Mouse (Mus musculus): ENCODE measurements around the gene Odf3l1. TPM values are rescaled to one million over a fixed set of nuclear protein-coding genes. Genes with fewer than 3 reads are reported as not detected.

The Odf3l1 gene
- total and polyA plus RNA-seq, 2 experiments from 2014 or later = 0.12 TPM; not detected in 1

- H3K9me3 ChIP-seq (ENCODE audit: low read length) = no peaks in the 10 kb centered on the region
- no peak overlapping the region for H3K27ac ChIP-seq (ENCODE audit: low read depth, low read length)
- no peak for ATAC-seq
- DNase-seq = no peak
- no peaks in the 10 kb centered on the region for H3K36me3 ChIP-seq (ENCODE audit: insufficient read depth)
- no peaks in the 10 kb centered on the region for H3K4me1 ChIP-seq (ENCODE audit: insufficient read depth)
- H3K4me2 ChIP-seq (ENCODE audit: low read depth) = no peak overlapping the region
- 38% methylated on average over 5 of the region's 5 CpGs for WGBS
- H3K9ac ChIP-seq = no peak overlapping the region
- no peak for TF ChIP-seq CTCF (IDR thresholded peaks at IDR 0.05; ENCODE audit: low read depth)
- no peaks in the 10 kb centered on the region for H3K27me3 ChIP-seq (ENCODE audit: insufficient read depth, low read length)
- H3K4me3 ChIP-seq (ENCODE audit: low read depth, low read length) = no peak overlapping the region
Observed at GRCm38 (mm10) chr9:56840721-56841120, 23.8 kb downstream of the Odf3l1 start.

GRCm38 (mm10) chr9:56835152-56835551 lies 29.3 kb downstream of the Odf3l1 start:
- Histone ChIP-seq H3K27ac (ENCODE audit: low read depth, low read length) (no peak overlapping the region), H3K4me2 (ENCODE audit: low read depth) (no peak overlapping the region), H3K4me3 (ENCODE audit: low read depth, low read length) (no peak overlapping the region), H3K9me3 (ENCODE audit: low read length) (no peaks in the 10 kb centered on the region), H3K9ac (no peak overlapping the region), H3K27me3 (ENCODE audit: insufficient read depth, low read length) (no peaks in the 10 kb centered on the region), H3K36me3 (ENCODE audit: insufficient read depth) (no peaks in the 10 kb centered on the region), H3K4me1 (ENCODE audit: insufficient read depth) (0 out of 2 replicates have a peak, but pooled peaks cover 3% of the 10 kb centered on the region)
- ATAC-seq = no peak
- DNase-seq = no peak
- 81% methylated on average over 5 of the region's 5 CpGs for WGBS
- TF ChIP-seq CTCF (IDR thresholded peaks at IDR 0.05; ENCODE audit: low read depth) = no peak

DNA sequence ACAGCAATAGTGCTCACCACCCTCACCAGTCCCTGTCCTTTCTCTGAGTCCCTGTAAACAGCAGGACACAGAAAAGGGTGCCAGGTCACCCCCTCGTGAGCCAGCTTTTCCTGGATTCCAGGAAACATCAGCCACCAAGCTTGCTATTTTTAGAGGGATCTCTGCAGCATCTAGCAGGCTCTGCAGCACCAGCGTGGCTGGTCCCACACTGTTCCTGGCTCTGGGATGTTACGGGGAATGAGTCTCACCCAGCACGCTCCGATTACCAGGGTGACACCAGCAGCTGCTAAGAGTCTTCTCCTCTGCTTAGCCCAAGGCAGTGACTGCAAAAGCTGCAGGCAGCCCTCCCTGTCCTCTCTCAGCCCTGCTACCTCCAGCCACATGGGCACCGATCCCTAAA lies 31.6 kb downstream of the Odf3l1 start:
- no peak overlapping the region for H3K27ac ChIP-seq (ENCODE audit: low read depth, low read length)
- no peaks in the 10 kb centered on the region for H3K9me3 ChIP-seq (ENCODE audit: low read length)
- H3K36me3 ChIP-seq (ENCODE audit: insufficient read depth) = no peaks in the 10 kb centered on the region
- H3K27me3 ChIP-seq (ENCODE audit: insufficient read depth, low read length) = no peaks in the 10 kb centered on the region
- H3K4me3 ChIP-seq (ENCODE audit: low read depth, low read length) = no peak overlapping the region
- H3K4me2 ChIP-seq (ENCODE audit: low read depth) = no peak overlapping the region
- peak; percentile 47; the same call in 1 of the 2 replicates for ATAC-seq
- no peak for TF ChIP-seq CTCF (IDR thresholded peaks at IDR 0.05; ENCODE audit: low read depth)
- no peak for DNase-seq
- H3K9ac ChIP-seq = no peak overlapping the region
- WGBS = 35% methylated on average over 6 of the region's 6 CpGs
- H3K4me1 ChIP-seq (ENCODE audit: insufficient read depth) = 0 out of 2 replicates have a peak, but pooled peaks cover 6% of the 10 kb centered on the region

DNA sequence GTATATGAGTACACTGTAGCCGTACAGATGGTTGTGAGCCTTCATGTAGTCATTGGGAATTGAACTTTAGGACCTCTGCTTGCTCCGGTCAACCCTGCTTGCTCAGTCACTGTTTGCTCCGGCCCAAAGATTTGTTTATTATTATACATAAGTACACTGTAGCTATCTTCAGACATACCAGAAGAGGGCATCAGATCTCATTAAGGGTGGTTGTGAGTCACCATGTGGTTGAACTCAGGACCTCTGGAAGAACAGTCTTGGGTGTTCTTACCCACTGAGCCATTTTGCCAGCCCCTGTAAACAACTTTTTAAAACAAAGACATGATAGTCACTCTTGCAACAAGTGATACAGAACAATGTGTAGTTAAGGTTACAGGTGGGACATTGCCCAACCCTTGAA lies 32.6 kb downstream of the Odf3l1 start:
- WGBS = 87% methylated on average over 3 of the region's 3 CpGs
- ATAC-seq = no peak

GRCm38 (mm10) chr9:56830162-56830561 lies 34.3 kb downstream of the Odf3l1 start:
- H3K4me1 ChIP-seq (ENCODE audit: insufficient read depth) = 0 out of 2 replicates have a peak, but pooled peaks cover 6% of the 10 kb centered on the region
- no peak overlapping the region for H3K9ac ChIP-seq
- peak; percentile 54; the same call in 1 of the 2 replicates for ATAC-seq
- H3K27ac ChIP-seq (ENCODE audit: low read depth, low read length) = no peak overlapping the region
- no peak overlapping the region for H3K4me2 ChIP-seq (ENCODE audit: low read depth)
- H3K4me3 ChIP-seq (ENCODE audit: low read depth, low read length) = no peak overlapping the region
- TF ChIP-seq CTCF (IDR thresholded peaks at IDR 0.05; ENCODE audit: low read depth) = no peak
- H3K27me3 ChIP-seq (ENCODE audit: insufficient read depth, low read length) = no peaks in the 10 kb centered on the region
- peak; percentile 75 for DNase-seq
- WGBS = 18% methylated on average over 4 of the region's 4 CpGs
- H3K36me3 ChIP-seq (ENCODE audit: insufficient read depth) = no peaks in the 10 kb centered on the region
- no peaks in the 10 kb centered on the region for H3K9me3 ChIP-seq (ENCODE audit: low read length)

More for the DNA sequence above, 32.6 kb downstream of the Odf3l1 start:
- H3K27ac ChIP-seq (ENCODE audit: low read depth, low read length) = no peak overlapping the region
- TF ChIP-seq CTCF (IDR thresholded peaks at IDR 0.05; ENCODE audit: low read depth) = no peak
- 0 out of 2 replicates have a peak, but pooled peaks cover 6% of the 10 kb centered on the region for H3K4me1 ChIP-seq (ENCODE audit: insufficient read depth)
- no peak overlapping the region for H3K4me3 ChIP-seq (ENCODE audit: low read depth, low read length)
- no peak overlapping the region for H3K4me2 ChIP-seq (ENCODE audit: low read depth)
- no peaks in the 10 kb centered on the region for H3K9me3 ChIP-seq (ENCODE audit: low read length)
- DNase-seq = no peak
- H3K9ac ChIP-seq = no peak overlapping the region
- no peaks in the 10 kb centered on the region for H3K27me3 ChIP-seq (ENCODE audit: insufficient read depth, low read length)
- H3K36me3 ChIP-seq (ENCODE audit: insufficient read depth) = no peaks in the 10 kb centered on the region

- H3K27me3 ChIP-seq (ENCODE audit: insufficient read depth, low read length) = no peaks in the 10 kb centered on the region
- no peak for TF ChIP-seq CTCF (IDR thresholded peaks at IDR 0.05; ENCODE audit: low read depth)
- no peak for ATAC-seq
- no peaks in the 10 kb centered on the region for H3K36me3 ChIP-seq (ENCODE audit: insufficient read depth)
- H3K4me3 ChIP-seq (ENCODE audit: low read depth, low read length) = no peak overlapping the region
- H3K4me1 ChIP-seq (ENCODE audit: insufficient read depth) = 0 out of 2 replicates have a peak, but pooled peaks cover 6% of the 10 kb centered on the region
- H3K27ac ChIP-seq (ENCODE audit: low read depth, low read length) = no peak overlapping the region
- 87% methylated on average over 6 of the region's 6 CpGs for WGBS
- no peak overlapping the region for H3K4me2 ChIP-seq (ENCODE audit: low read depth)
- H3K9me3 ChIP-seq (ENCODE audit: low read length) = no peaks in the 10 kb centered on the region
- DNase-seq = no peak
- no peak overlapping the region for H3K9ac ChIP-seq
Observed at GRCm38 (mm10) chr9:56828841-56829240, 35.6 kb downstream of the Odf3l1 start.

GRCm38 (mm10) chr9:56828146-56828545 lies 36.3 kb downstream of the Odf3l1 start:
- H3K27ac ChIP-seq (ENCODE audit: low read depth, low read length) = no peak overlapping the region
- no peak for ATAC-seq
- no peak for TF ChIP-seq CTCF (IDR thresholded peaks at IDR 0.05; ENCODE audit: low read depth)
- H3K36me3 ChIP-seq (ENCODE audit: insufficient read depth) = no peaks in the 10 kb centered on the region
- no peak overlapping the region for H3K4me2 ChIP-seq (ENCODE audit: low read depth)
- no peaks in the 10 kb centered on the region for H3K27me3 ChIP-seq (ENCODE audit: insufficient read depth, low read length)
- H3K4me1 ChIP-seq (ENCODE audit: insufficient read depth) = 0 out of 2 replicates have a peak, but pooled peaks cover 6% of the 10 kb centered on the region
- H3K4me3 ChIP-seq (ENCODE audit: low read depth, low read length) = no peak overlapping the region
- no peak for DNase-seq
- no peak overlapping the region for H3K9ac ChIP-seq
- no peaks in the 10 kb centered on the region for H3K9me3 ChIP-seq (ENCODE audit: low read length)
- 23% methylated on average over 9 of the region's 9 CpGs for WGBS
